Mouse (Mus musculus) left cerebral cortex, postnatal 10 days (tissue): ENCODE measurements around the gene Gid8. TPM values are rescaled to one million over a fixed set of nuclear protein-coding genes. Genes with fewer than 3 reads are reported as not detected.

Experiments
- DNase-seq, 2 experiments: peaks; one replicate each; pipeline ENCODE4 v3.0.0; 2021 to 2022; ENCODE audit warnings: low spot score in 2 of 2, mixed read lengths in 1 of 2; ENCODE audit errors: extremely low spot score in 1 of 2
- intact Hi-C: fragments of 180-260 bp; cut with DNase I; formaldehyde crosslinking; loops from one replicate; pipeline ENCODE4 v1.15.1; 2025
- total RNA-seq, 2 experiments: library from RNA; stranded (reverse); gene quantifications; 2 replicates each; pipeline ENCODE4 v1.2.3; 2021

The Gid8 gene
- total RNA-seq, 2 experiments from 2014 or later: 62.4 to 66.6 TPM

GRCm38 (mm10) chr2:180741421-180741820 lies 31.5 kb downstream of the Gid8 start:
- no peak for DNase-seq
- intact Hi-C loops: no loop called here

DNA sequence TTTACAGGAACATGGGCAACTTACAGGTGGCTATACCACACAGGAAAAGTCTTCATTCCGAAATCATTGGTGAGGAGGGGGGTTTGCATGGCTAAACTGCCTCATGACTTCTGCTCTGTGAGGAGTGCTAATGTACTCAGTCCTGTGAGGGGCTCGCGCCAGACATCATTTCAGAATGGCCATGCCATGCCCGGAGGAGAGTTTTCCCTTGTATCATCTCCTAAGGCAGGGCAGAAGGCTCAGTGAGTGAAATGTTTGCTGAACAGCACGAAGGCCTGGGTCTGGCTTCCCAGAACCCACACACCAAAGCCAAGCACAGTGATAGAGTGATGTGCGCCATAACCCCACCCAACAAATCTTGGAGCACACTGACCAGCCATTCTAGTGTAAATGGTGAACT lies 32.9 kb downstream of the Gid8 start:
- intact Hi-C loops: no loop called here
- no peak for DNase-seq

DNA sequence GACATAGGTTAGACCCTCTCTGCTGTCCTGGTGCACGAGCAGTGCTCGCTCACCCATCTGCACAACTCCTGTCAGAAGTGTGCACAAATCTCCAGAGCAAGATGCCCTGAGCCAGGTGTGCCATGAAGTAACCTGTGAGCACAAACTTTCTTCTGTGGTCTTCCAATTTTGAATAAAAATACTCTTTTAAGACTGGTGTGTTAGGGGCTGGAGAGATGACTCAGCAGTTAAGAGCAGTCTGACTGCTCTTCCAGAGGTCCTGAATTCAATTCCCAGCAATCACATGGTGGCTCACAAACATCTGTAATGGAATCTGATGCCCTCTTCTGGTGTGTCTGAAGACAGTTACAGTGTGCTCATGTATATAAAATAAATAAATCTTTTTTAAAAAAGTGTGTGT lies 33.4 kb downstream of the Gid8 start:
- no peak for DNase-seq
- intact Hi-C loops: no loop called here

DNA sequence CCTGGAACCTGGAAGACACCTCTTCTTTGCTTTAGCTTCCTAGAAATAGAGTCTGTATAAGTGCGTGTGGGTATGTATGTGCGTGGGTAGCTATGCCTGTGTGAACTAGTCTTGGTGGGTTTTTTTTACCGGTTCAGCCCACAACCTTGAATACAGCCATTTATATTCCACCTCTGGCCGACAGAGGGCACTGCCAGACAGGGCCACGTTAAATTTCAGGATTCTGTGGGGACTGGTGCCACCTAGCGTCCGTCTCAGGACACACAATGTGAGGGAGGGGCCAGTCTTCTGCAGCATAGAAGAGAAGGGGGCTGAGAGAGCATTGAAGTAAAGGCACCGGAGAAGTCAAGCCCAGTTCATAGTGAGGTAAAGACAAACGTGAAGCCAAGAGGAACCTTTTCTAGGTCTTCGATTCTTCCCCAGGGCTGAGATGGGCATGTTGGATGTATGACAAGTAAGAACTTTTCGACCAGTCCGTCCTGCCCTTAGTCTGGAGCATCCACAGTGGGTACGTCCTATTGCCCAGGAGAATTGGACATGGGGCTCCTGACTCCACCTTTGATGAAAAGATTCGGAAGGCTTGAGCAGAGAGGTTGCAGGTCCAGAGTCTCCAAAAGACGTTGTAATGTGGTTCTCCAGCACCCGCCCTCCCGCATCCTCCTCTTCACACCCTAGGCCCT lies 35.5 kb downstream of the Gid8 start:
- peak; percentile 81 to 86 for DNase-seq
- intact Hi-C loops: loop anchor here (5.0 kb wide), 2 partner anchors 88 to 163 kb away; partner anchors contain the start of gene Mrgbp

DNA sequence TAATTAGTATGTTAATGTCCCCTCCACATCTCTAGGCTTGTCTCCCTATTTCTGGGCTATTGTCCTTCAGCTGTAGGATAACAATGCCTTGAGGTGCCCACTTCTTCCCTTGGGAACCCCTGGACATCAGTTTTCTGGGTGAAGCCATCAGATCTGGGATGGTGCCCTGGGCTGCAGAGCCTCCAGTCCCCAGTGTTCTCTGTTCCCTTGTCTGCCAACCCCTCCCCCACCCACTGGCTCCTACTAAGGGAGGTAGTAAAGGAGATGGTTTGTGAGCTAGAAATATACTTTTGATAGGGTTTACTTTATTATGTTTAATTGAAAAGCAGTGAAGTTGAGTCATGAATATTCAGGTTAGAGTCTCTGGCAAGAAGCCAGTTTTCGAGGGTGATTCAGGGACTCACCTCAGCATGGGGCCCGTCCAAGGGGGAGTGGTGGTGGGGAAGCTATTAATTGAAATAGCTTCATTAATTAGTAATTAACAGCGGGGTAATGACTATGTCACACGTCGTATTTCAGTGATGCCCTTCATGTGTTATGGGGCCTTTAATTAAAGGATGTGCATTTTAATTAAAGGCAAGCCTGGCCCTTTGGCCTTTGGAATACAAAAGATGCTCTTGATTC lies 36.8 kb downstream of the Gid8 start:
- intact Hi-C loops: loop anchor here (5.0 kb wide), 2 partner anchors 89 to 164 kb away; partner anchors contain the start of gene Mrgbp
- no peak for DNase-seq

DNA sequence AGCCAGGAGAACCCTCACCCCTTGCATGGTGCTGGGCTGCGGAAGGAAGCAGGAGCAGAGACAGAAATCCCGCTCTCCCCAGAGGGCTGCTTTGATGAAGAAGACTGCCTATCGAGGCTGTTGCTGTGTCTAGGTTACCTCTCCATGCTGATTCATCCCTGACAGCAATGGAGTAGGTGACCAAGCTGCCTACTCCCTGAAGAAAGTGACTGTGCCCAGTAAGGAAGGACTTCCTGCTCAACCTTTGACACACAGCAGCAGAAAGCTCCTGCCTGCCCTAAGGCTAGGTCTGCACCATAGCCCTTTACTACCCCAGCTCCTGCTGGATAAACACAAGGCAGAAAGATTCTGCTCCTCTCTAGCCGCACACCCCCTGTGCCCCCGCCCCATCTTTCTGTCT lies 39.0 kb downstream of the Gid8 start:
- no peak for DNase-seq
- intact Hi-C loops: loop anchor here (2.0 to 5.0 kb wide), 3 partner anchors 30 to 167 kb away; partner anchors contain the start of gene Mrgbp

DNA sequence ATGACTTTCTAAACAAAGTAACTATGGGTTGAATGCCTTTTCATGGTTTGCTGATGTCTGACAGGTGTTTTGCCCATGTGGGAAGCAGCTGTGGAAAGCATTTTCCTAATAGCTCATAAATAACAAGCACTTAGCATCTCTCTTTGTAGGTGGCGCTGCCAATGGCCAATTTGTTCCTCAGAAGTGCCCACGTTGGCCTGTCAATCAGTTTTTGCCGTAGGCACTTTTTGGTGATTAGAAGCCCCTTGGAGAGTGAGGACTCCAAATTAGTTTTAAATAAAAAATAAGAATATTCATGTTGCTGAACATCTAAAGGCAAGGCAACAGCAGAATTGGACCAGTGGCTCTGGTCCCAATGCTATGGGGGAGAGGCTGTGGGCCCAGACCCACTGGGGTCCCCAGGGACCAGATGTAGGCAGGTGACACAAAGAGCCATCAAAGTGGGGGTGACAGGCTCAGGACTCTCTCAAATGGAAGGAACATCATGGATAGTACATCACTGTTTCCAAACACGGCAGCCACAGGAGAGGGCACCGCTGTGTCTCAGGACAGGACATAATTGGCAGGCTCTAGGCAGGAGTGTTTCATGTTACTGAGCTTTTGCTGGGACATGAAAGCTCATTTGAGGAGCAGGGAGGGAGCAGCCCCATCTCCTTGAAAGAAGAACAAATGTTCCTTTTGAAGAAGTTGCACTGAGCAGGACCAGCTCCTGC lies 45.2 kb downstream of the Gid8 start:
- intact Hi-C loops: no loop called here
- DNase-seq: no peak

- DNase-seq: no peak
- intact Hi-C loops: no loop called here
These were observed 46.0 kb downstream of the Gid8 start for GRCm38 (mm10) chr2:180755896-180756295.

DNA sequence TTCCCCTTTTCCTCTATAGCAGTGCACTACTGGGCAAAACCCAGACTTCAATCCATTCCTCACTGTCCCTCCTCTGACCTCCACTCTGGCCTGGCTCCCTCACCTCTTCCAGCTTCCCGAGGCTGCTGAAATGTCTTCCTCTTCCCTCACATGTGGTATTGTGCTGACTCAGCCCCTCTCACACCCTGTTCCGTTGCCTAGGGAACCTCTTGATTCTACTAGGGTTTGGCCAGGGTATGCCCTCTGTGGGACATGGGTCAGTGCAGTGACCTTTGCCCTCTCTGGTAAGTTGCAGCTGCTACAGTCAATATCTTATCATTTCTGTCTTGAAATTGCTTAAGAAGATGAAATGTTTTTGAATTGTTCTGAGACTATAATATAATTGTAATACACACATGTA lies 46.9 kb downstream of the Gid8 start:
- intact Hi-C loops: no loop called here
- DNase-seq: no peak

- DNase-seq: no peak
- intact Hi-C loops: no loop called here
These were observed 48.8 kb downstream of the Gid8 start for GRCm38 (mm10) chr2:180758513-180759263.

DNA sequence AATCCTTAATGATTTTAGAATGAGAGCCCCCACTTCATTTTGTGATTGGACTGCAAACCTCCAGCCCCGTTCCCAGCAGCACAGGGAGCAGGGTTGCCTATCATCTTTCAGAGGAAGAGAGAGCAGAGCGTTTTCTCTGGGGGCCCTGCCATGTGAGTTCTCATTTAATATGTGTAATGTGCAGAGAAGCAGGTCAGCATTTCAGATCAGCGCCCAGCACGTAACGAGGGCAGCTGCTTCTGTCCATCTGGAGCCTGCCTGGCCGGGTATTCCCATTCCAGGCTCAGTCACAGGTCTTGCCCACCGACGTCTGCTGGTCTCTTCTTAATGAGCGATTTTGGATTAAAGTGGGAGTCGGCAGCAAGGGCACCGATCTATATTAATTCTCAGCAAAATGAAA lies 55.1 kb downstream of the Gid8 start:
- DNase-seq: no peak
- intact Hi-C loops: no loop called here

DNA sequence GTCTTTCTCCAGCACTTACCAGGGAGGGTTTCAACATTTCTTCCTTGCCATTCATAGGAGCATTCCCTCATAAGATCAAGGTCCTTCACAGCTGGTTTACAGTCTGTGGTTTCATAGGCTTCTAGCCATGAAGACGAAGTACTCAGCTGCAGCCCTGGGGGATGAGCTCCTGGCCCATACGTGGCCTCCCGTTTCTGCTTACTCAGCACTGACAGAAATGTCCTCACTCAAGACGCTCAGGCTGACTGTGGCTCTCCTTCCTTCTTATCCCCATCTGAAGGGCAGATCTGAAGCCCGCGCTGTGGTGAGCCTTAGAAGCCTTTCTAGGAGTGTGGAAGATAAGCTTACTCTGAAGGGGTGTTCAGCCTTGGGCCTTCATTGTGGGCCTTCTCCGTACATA lies 55.8 kb downstream of the Gid8 start:
- no peak for DNase-seq
- intact Hi-C loops: no loop called here

Other genes with a start within 250 kb of the Gid8 start
- 10 to 100 TPM; 27.3 to 29.2 TPM for gene Ntsr1, start 210.1 kb upstream of the Gid8 start, total RNA-seq
- 10 to 100 TPM; 18.9 to 20.1 TPM for gene Mrgbp, start 128.8 kb upstream of the Gid8 start, total RNA-seq
- 10 to 100 TPM; 67.3 to 77.1 TPM for gene Ogfr, start 120.9 kb upstream of the Gid8 start, total RNA-seq
- gene Col9a3, start 112.3 kb upstream of the Gid8 start, total RNA-seq: 10 to 100 TPM; 23.4 to 26.5 TPM
- 1 to 10 TPM; 4.1 to 5.6 TPM for gene Tcfl5, start 67.4 kb upstream of the Gid8 start, total RNA-seq
- gene Dido1, start 118 bp upstream of the Gid8 start, total RNA-seq: 10 to 100 TPM; 56.0 to 56.3 TPM
- under 1 TPM; 0.28 to 0.77 TPM for gene Slc17a9, start 15.1 kb downstream of the Gid8 start, total RNA-seq
- gene Bhlhe23, start 66.8 kb downstream of the Gid8 start, total RNA-seq: under 1 TPM; 0.30 to 0.45 TPM
- 10 to 100 TPM; 62.7 to 67.6 TPM for gene Ythdf1, start 210.8 kb downstream of the Gid8 start, total RNA-seq
- gene Birc7, start 218.9 kb downstream of the Gid8 start, total RNA-seq: not detected
- 10 to 100 TPM; 39.3 to 39.9 TPM for gene Nkain4, start 244.6 kb downstream of the Gid8 start, total RNA-seq